9 mouse cellular contexts compared by ENCODE assay signal in genomic region chrX:100729665-100730188, GRCm38 (mm10). TPM values are rescaled to one million over a fixed set of nuclear protein-coding genes. Genes with fewer than 3 reads are reported as not detected.
A peak's percentile ranks its signal among the peaks of the same experiment; 100 is the strongest.
DNase-seq lines count a peak whose midpoint lies in the region; ATAC-seq and TF ChIP-seq lines count a peak whose summit lies in the region.
"Had no signal": no experiment of that assay in that cellular context is flagged by ENCODE, and none has a peak within 500 bp of the region (broad histone marks: within the 10 kb centered on the region; RNA-seq: fewer than 3 reads in every experiment).

TSS of gene Gdpd2 (plus strand) at chrX:100729873.

- H3K27me3 ChIP-seq in forebrain, embryonic 14.5 days (replicated peaks; ENCODE audit: control insufficient read depth, insufficient read depth, low read length) = no peaks in the 10 kb centered on the region
- no peaks in the 10 kb centered on the region for H3K27me3 ChIP-seq in hindbrain, embryonic 16.5 days (replicated peaks; ENCODE audit: control insufficient read depth, insufficient read depth, low read length)
- peaks cover 92% of the 10 kb centered on the region for H3K27me3 ChIP-seq in midbrain, embryonic 10.5 days (ENCODE audit: low read depth, poor library complexity, severe bottlenecking)
- no peaks in the 10 kb centered on the region for H3K27me3 ChIP-seq in stomach, postnatal 0 days (ENCODE audit: control insufficient read depth, insufficient read depth, low read length)
- H3K27me3 ChIP-seq: CH12.LX had no signal

- H3K36me3 ChIP-seq in forebrain, embryonic 14.5 days (ENCODE audit: control insufficient read depth, insufficient read depth, low read length) = 0 out of 2 replicates have a peak, but pooled peaks cover 11% of the 10 kb centered on the region
- H3K36me3 ChIP-seq in hindbrain, embryonic 16.5 days (ENCODE audit: control insufficient read depth, insufficient read depth, low read length) = no peaks in the 10 kb centered on the region
- peaks cover 36% of the 10 kb centered on the region for H3K36me3 ChIP-seq in midbrain, embryonic 10.5 days
- H3K36me3 ChIP-seq in stomach, postnatal 0 days (ENCODE audit: control insufficient read depth, insufficient read depth, low read length) = no peaks in the 10 kb centered on the region

- intact Hi-C loops in left cerebral cortex, postnatal 25 days (cut with DNase I) = loop anchor here (10.0 kb wide), 1 partner anchor 105 kb away; the partner anchor contains the start of genes Kif4 and Pdzd11

- peak within 1 kb of the TSS; percentile 55 for H3K9ac ChIP-seq in forebrain, embryonic 14.5 days (ENCODE audit: low read length)
- peak within 1 kb of the TSS; percentile 61 for H3K9ac ChIP-seq in hindbrain, embryonic 16.5 days (ENCODE audit: low read depth, low read length)
- H3K9ac ChIP-seq in stomach, postnatal 0 days (ENCODE audit: low read length) = no peak within 1 kb of the TSS; the same call in 1 of the 2 replicates

- peak; percentile 74 for TF ChIP-seq CTCF in stomach, postnatal 0 days (IDR thresholded peaks at IDR 0.05; ENCODE audit: low read depth)

- peak within 1 kb of the TSS; percentile 47 for H3K4me2 ChIP-seq in forebrain, embryonic 14.5 days (ENCODE audit: low read length)
- peak within 1 kb of the TSS; percentile 58 for H3K4me2 ChIP-seq in hindbrain, embryonic 16.5 days (ENCODE audit: low read length)
- peak within 1 kb of the TSS; percentile 40 for H3K4me2 ChIP-seq in stomach, postnatal 0 days (replicated peaks; ENCODE audit: low read depth)

- peak within 1 kb of the TSS; percentile 52; the same call in 1 of the 2 replicates for H3K27ac ChIP-seq in forebrain, embryonic 14.5 days (ENCODE audit: low read depth, low read length)
- peak within 1 kb of the TSS; percentile 61 for H3K27ac ChIP-seq in hindbrain, embryonic 16.5 days (ENCODE audit: low read depth, low read length)
- H3K27ac ChIP-seq in midbrain, embryonic 10.5 days (replicated peaks) = peak within 1 kb of the TSS; percentile 85
- no peak within 1 kb of the TSS for H3K27ac ChIP-seq in stomach, postnatal 0 days (replicated peaks)

- no peaks in the 10 kb centered on the region for H3K9me3 ChIP-seq in forebrain, embryonic 14.5 days (replicated peaks; ENCODE audit: control insufficient read depth, low read length)
- no peaks in the 10 kb centered on the region for H3K9me3 ChIP-seq in hindbrain, embryonic 16.5 days (ENCODE audit: control insufficient read depth, low read length)
- no peaks in the 10 kb centered on the region for H3K9me3 ChIP-seq in midbrain, embryonic 10.5 days (replicated peaks)
- H3K9me3 ChIP-seq in stomach, postnatal 0 days (ENCODE audit: control insufficient read depth, low read length) = no peaks in the 10 kb centered on the region

- peak in 1 of 2 experiments; percentile 29 for DNase-seq in frontal cortex, adult 2 months (ENCODE audit: extremely low spot score in 1 of 2, low spot score in 1 of 2)
- DNase-seq in frontal cortex, postnatal 14 days (ENCODE audit: low spot score in 2 of 2) = no peak
- peak; percentile 33 for DNase-seq in cerebellum, adult 11-12 months
- peak; percentile 61 for DNase-seq in forebrain, embryonic 14.5 days (ENCODE audit: low spot score)
- DNase-seq in left cerebral cortex, postnatal 25 days (ENCODE audit: low spot score in 2 of 2) = peak; percentile 4 to 47
- peak; percentile 67 for DNase-seq in midbrain, embryonic 10.5 days (ENCODE audit: low spot score)
- DNase-seq in stomach, postnatal 0 days (ENCODE audit: low spot score) = peak; percentile 56

- peak; percentile 74 for ATAC-seq in forebrain, embryonic 14.5 days
- peak; percentile 92 for ATAC-seq in hindbrain, embryonic 16.5 days
- ATAC-seq in stomach, postnatal 0 days (ENCODE audit: low FRiP score, low TSS enrichment) = peak; percentile 72

- 22% methylated on average over 8 of the region's 8 CpGs for WGBS in forebrain, embryonic 14.5 days
- WGBS in hindbrain, embryonic 16.5 days = 29% methylated on average over 8 of the region's 8 CpGs
- WGBS in midbrain, embryonic 10.5 days = 25% methylated on average over 8 of the region's 8 CpGs
- WGBS in stomach, postnatal 0 days = 16% methylated on average over 8 of the region's 8 CpGs

- H3K4me1 ChIP-seq in forebrain, embryonic 14.5 days (ENCODE audit: control insufficient read depth, insufficient read depth, low read length) = peaks cover 7% of the 10 kb centered on the region
- peaks cover 3% of the 10 kb centered on the region; the same call in 1 of the 2 replicates for H3K4me1 ChIP-seq in hindbrain, embryonic 16.5 days (ENCODE audit: control insufficient read depth, insufficient read depth, low read depth, low read length)
- H3K4me1 ChIP-seq in midbrain, embryonic 10.5 days = peaks cover 39% of the 10 kb centered on the region
- H3K4me1 ChIP-seq in stomach, postnatal 0 days (replicated peaks; ENCODE audit: control insufficient read depth, insufficient read depth) = no peaks in the 10 kb centered on the region

- TF ChIP-seq EP300 in stomach, postnatal 0 days (optimal IDR thresholded peaks at IDR 0.05) = no peak

- H3K4me3 ChIP-seq in forebrain, embryonic 14.5 days (ENCODE audit: low read depth, low read length) = peak within 1 kb of the TSS; percentile 16
- H3K4me3 ChIP-seq in hindbrain, embryonic 16.5 days (ENCODE audit: low read length) = peak within 1 kb of the TSS; percentile 38
- peak within 1 kb of the TSS; percentile 52 for H3K4me3 ChIP-seq in midbrain, embryonic 10.5 days
- H3K4me3 ChIP-seq in stomach, postnatal 0 days (ENCODE audit: low read depth, low read length) = 0 out of 2 replicates have a peak within 1 kb of the TSS, but pooled peaks have one; percentile 10

RNA-seq across cellular contexts. Expression of gene Gdpd2, which starts in this region (rescaled TPM):
- 12.4 and 13.1 TPM in 2 replicates for polyA plus RNA-seq in frontal cortex, adult 2 months (2012; rRNA removed)
- polyA plus RNA-seq in forebrain, embryonic 14.5 days (2014; fragmentation: Nextera tagmentation; extraction: Ambion mirVana) = 12.7 and 13.4 TPM in 2 replicates
- 38.5 and 45.9 TPM in 2 replicates for polyA plus RNA-seq in hindbrain, embryonic 16.5 days (2015; fragmentation: Nextera tagmentation; extraction: Ambion mirVana)
- 10 to 100 TPM in 1 of 2 experiments, 1 to 10 TPM in 1; 8.5 to 11.6 TPM for total RNA-seq in left cerebral cortex, postnatal 25 days (2021)
- 10.8 and 14.8 TPM in 2 replicates for polyA plus RNA-seq in midbrain, embryonic 10.5 days (2016; fragmentation: Nextera tagmentation; extraction: Ambion mirVana)
- 21.4 and 28.1 TPM in 2 replicates for polyA plus RNA-seq in stomach, postnatal 0 days (2015; fragmentation: Nextera tagmentation; extraction: Ambion mirVana)
- total RNA-seq: CH12.LX had no signal

Comparison
In these comparisons a context has a peak if more than half of its experiments do, and no peak if none do; other contexts are left out.
1. DNase-seq: peak in cerebellum, adult 11-12 months (single experiment), forebrain, embryonic 14.5 days (single experiment), left cerebral cortex, postnatal 25 days (2 of 2), midbrain, embryonic 10.5 days (single experiment) and stomach, postnatal 0 days (single experiment); none in frontal cortex, postnatal 14 days (0 of 2).
2. Peak in every context shown above with its lines, with median percentiles within 50 percentile points of each other: ATAC-seq, H3K4me2 ChIP-seq and H3K4me3 ChIP-seq.